ENCODE assay signal across 15 mouse cellular contexts in genomic region chr12:101876374-101876773, GRCm38 (mm10).
"Had no signal": no experiment of that assay in that cellular context is flagged by ENCODE, and none has a peak within 500 bp of the region (broad histone marks: within the 10 kb centered on the region; RNA-seq: fewer than 3 reads in every experiment).

No protein-coding gene starts in this region.

- H3K9me3 ChIP-seq: midbrain, embryonic 13.5 days had no signal

- H3K9ac ChIP-seq: liver, embryonic 14.5 days; liver, postnatal 0 days; lung, embryonic 14.5 days; midbrain, embryonic 13.5 days had no signal

- H3K4me2 ChIP-seq: lung, embryonic 14.5 days; midbrain, embryonic 13.5 days had no signal

- ATAC-seq: liver, postnatal 0 days; lung, postnatal 0 days; midbrain, embryonic 13.5 days; midbrain, embryonic 16.5 days had no signal

- DNase-seq: kidney, adult 2 months; kidney, postnatal 36 days; layer of hippocampus, adult 9-11 months; layer of hippocampus, postnatal 36 days; liver, postnatal 0 days; lung, embryonic 14.5 days; right cerebral cortex, postnatal 14 days; thymus, postnatal 25 days had no signal

- H3K4me1 ChIP-seq: midbrain, embryonic 13.5 days had no signal

- H3K4me3 ChIP-seq: left cerebral cortex, adult 2 months; midbrain, embryonic 13.5 days had no signal

- H3K27me3 ChIP-seq: midbrain, embryonic 13.5 days had no signal

- H3K27ac ChIP-seq: kidney, postnatal 0 days; left cerebral cortex, adult 2 months; liver, embryonic 14.5 days; macrophage; midbrain, embryonic 13.5 days had no signal
